Mouse (Mus musculus) cerebellum, adult 9-11 months (tissue): Measurements from ENCODE around the gene Gm3453.
"Not testable (repeated sequence)": the region's sequence is repeated elsewhere in the genome, so short reads cannot be mapped to it uniquely, and the experiment has no call there.

Source experiments
- DNase-seq: peaks from one replicate; pipeline ENCODE4 v3.0.0; 2022

The Gm3453 gene

GRCm38 (mm10) chr14:5979037-5979436 is at the start of gene Gm3453:
TSS of gene Gm3453 (minus strand) at chr14:5979137.
- not testable (repeated sequence) for DNase-seq

GRCm38 (mm10) chr14:5987136-5987535 is 8.2 kb upstream of the Gm3453 start:
- DNase-seq: peak; percentile 2

- DNase-seq: not testable (repeated sequence)
Observed at GRCm38 (mm10) chr14:5962441-5962840, 16.5 kb downstream of the Gm3453 start.

- DNase-seq: peak; percentile 16
Observed at GRCm38 (mm10) chr14:5961635-5962034, 17.3 kb downstream of the Gm3453 start, which contains the start of gene Gm3248. TSS of gene Gm3248 (minus strand) at chr14:5961745.

GRCm38 (mm10) chr14:5961102-5961501 is 17.8 kb downstream of the Gm3453 start:
- DNase-seq: peak; percentile 5

GRCm38 (mm10) chr14:5960479-5960878 is 18.5 kb downstream of the Gm3453 start:
- peak; percentile 22 for DNase-seq

GRCm38 (mm10) chr14:5923276-5923675 is 55.7 kb downstream of the Gm3453 start:
- DNase-seq: not testable (repeated sequence)
